Mouse (Mus musculus) liver, postnatal 0 days (tissue): ENCODE results near the gene Krt78. TPM values are rescaled to one million over a fixed set of nuclear protein-coding genes. Genes with fewer than 3 reads are reported as not detected.

Experiments used
- ATAC-seq: fragments of 200-750 bp; cut with Nextera tagmentation; 2 replicates; pipeline ENCODE4 v1.8.0; 2017; ENCODE audit warnings: mild to moderate bottlenecking, moderate library complexity
- DNase-seq: peaks from one replicate; pipeline ENCODE4 v3.0.0-alpha.2; 2016
- H3K27ac ChIP-seq: fragments of 300-500 bp; sonication (generic); 2 replicates; pipeline ENCODE4 v1.5.1; 2014; ENCODE audit warnings: antibody characterized with exemption, moderate library complexity, mild to moderate bottlenecking, low read depth
- H3K27me3 ChIP-seq: fragments of 300-500 bp; sonication (generic); 2 replicates; pipeline ENCODE4 v1.6.1; 2014; ENCODE audit warnings: low read length, control low read depth, mixed read lengths; ENCODE audit not compliant: insufficient read depth
- H3K36me3 ChIP-seq: fragments of 300-500 bp; sonication (generic); replicated peaks from 2 replicates; pipeline ENCODE4 v1.6.1; 2014; ENCODE audit warnings: mild to moderate bottlenecking, control low read depth, low read length, moderate library complexity, mixed read lengths; ENCODE audit not compliant: insufficient read depth
- H3K4me1 ChIP-seq: fragments of 300-500 bp; sonication (generic); 2 replicates; pipeline ENCODE4 v1.6.1; 2014; ENCODE audit warnings: antibody characterized with exemption, mild to moderate bottlenecking, control low read depth; ENCODE audit not compliant: insufficient read depth
- H3K4me2 ChIP-seq: fragments of 300-500 bp; sonication (generic); 2 replicates; pipeline ENCODE4 v1.6.1; 2014; ENCODE audit warnings: low read depth, mild to moderate bottlenecking, low read length, moderate library complexity, mixed read lengths
- H3K4me3 ChIP-seq: fragments of 300-500 bp; sonication (generic); 2 replicates; pipeline ENCODE4 v1.5.1; 2014; ENCODE audit warnings: low read depth, low read length
- H3K9ac ChIP-seq: fragments of 300-500 bp; sonication (generic); replicated peaks from 2 replicates; pipeline ENCODE4 v1.6.1; 2014; ENCODE audit warnings: mild to moderate bottlenecking, moderate library complexity
- H3K9me3 ChIP-seq: fragments of 300-500 bp; sonication (generic); 2 replicates; pipeline ENCODE4 v1.6.1; 2016; ENCODE audit warnings: mild to moderate bottlenecking, control low read depth, low read length, mixed read lengths
- CTCF ChIP-seq: sonication (generic); IDR thresholded peaks from 2 replicates; pipeline ENCODE4 v1.5.1; 2016; ENCODE audit warnings: antibody characterized with exemption, low read depth
- EP300 ChIP-seq: IDR thresholded peaks from 2 replicates; pipeline ENCODE4 v1.6.1; 2016; ENCODE audit warnings: antibody characterized with exemption, low read depth, mild to moderate bottlenecking
- WGBS: fragments of 180-500 bp; shearing (Covaris S2); extraction: QIAGEN DNeasy Blood & Tissue Kit; methylation state at CpG from one replicate; pipeline ENCODE4 v1.1.7; 2014; ENCODE audit not compliant: insufficient replicate concordance; 5-methylcytosine and 5-hydroxymethylcytosine counted together
- polyA plus RNA-seq: library from polyadenylated mRNA; unstranded; fragments of >200 nt; fragmentation: Nextera tagmentation; extraction: Ambion mirVana; gene quantifications from 2 replicates; pipeline ENCODE4 v1.2.1, GENCODE M21; 2015

Krt78 gene
- polyA plus RNA-seq, 1 experiment from 2014 or later: not detected

DNA sequence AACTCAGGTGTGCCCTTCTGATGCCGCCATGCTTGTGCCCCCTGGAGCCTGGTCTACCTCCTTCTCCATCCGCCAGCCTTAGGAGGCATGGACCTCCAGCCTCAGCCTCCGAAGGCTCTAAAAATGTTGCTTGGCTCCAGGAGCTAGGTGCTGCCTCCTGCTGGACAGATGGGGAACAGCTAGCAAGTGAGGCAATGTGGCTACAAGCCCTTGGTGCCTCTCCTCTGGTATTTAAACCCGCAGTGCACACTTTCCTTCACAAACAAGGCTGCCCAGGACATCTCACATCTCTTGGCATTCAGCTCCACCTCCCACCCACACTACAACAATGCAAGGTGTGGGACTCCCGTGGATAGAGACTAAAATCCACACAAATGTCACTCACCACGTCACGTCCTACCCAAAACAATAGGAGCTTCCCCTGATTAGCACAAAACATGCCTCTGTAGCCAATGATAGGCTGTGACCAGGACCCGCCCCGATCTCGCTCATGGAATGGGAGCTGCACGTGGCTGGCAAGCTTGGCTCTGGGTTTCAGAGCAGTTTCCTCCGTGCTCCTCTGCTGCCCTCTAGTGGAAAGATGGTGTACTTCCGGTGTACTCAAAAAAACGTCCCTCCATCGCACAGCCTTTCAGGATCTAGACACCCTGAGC is 30.0 kb upstream of the Krt78 start:
- Histone ChIP-seq H3K36me3 (no peaks in the 10 kb centered on the region), H3K27me3 (no peaks in the 10 kb centered on the region), H3K4me1 (no peaks in the 10 kb centered on the region; the same call in none of the 2 replicates), H3K9me3 (no peaks in the 10 kb centered on the region), H3K9ac (no peak overlapping the region; the same call in 1 of the 2 replicates), H3K4me3 (no peak overlapping the region; the same call in 1 of the 2 replicates), H3K27ac (peak overlapping the region; percentile 66), H3K4me2 (peak overlapping the region; percentile 58)
- ATAC-seq (peak; percentile 97), DNase-seq (peak; percentile 92)
- WGBS: 3% methylated on average over 15 of the region's 15 CpGs
- peak; percentile 96 for TF ChIP-seq CTCF
- 0 out of 2 replicates have a peak, but pooled peaks have one; percentile 50 for TF ChIP-seq EP300

DNA sequence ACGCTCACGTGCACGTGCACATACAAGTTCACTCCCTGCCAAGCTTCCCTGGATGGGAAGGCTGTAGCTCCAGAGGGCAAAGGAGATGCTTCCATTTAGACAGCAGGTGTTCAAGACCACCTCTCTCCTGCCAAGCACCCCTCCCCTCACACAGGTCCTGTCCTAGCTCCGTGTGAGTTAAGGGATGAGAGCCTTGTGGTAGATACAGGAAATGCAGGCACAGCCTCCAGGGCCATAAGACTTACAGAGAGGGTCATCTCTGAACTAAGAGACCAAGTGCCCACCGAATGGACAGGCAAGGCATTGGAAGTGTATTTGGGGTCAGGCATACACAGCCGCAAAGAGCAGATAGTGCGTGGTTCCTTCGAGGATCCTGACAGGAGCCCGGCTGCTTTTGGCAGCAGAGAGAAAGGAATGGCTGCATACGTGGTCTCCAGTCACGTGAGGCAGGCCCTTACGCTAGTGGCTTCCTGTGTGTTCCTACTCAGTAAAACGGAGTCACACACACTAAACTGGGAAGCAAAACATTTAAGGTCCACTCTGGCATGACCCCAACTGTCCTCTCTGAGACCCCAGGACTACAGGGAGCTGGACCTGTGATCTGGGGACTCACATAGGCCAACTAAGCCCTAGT is 29.3 kb upstream of the Krt78 start:
- ATAC-seq (no peak), DNase-seq (no peak)
- H3K9me3 ChIP-seq: no peaks in the 10 kb centered on the region
- no peak overlapping the region for H3K27ac ChIP-seq
- H3K4me3 ChIP-seq: no peak overlapping the region
- no peaks in the 10 kb centered on the region for H3K36me3 ChIP-seq
- peaks cover 6% of the 10 kb centered on the region for H3K4me1 ChIP-seq
- H3K27me3 ChIP-seq: no peaks in the 10 kb centered on the region
- H3K9ac ChIP-seq: no peak overlapping the region
- TF ChIP-seq CTCF: no peak; the same call in 1 of the 2 replicates
- no peak for TF ChIP-seq EP300
- no peak overlapping the region for H3K4me2 ChIP-seq
- WGBS: 69% methylated on average over 13 of the region's 13 CpGs

DNA sequence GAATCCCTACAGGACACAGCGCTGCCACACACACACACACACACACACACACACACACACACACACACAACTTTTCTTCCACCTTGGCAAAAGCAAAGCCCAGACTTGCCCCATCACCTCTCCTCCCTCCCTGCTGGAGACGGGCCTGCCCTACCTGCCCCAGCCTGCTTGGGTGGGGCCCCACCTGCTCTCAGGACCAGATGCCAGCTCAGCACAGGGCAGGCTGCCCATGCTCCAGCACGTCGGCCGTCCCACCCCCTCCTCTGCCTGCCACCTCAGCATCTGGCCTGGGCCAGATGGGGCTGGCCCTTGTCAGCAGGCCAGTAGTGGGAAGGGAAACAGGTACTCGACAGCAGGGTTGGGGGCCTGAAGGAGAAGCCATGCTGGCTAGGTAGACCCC is 26.8 kb upstream of the Krt78 start:
- TF ChIP-seq CTCF (no peak), EP300 (no peak)
- H3K4me3 ChIP-seq: no peak overlapping the region
- H3K27me3 ChIP-seq: no peaks in the 10 kb centered on the region
- no peak overlapping the region for H3K4me2 ChIP-seq
- no peak for ATAC-seq
- DNase-seq: no peak
- 65% methylated on average over 6 of the region's 6 CpGs for WGBS
- H3K36me3 ChIP-seq: no peaks in the 10 kb centered on the region
- no peaks in the 10 kb centered on the region for H3K9me3 ChIP-seq
- H3K27ac ChIP-seq: peak overlapping the region; percentile 31; the same call in 1 of the 2 replicates
- H3K4me1 ChIP-seq: peaks cover 29% of the 10 kb centered on the region
- no peak overlapping the region; the same call in 1 of the 2 replicates for H3K9ac ChIP-seq

DNA sequence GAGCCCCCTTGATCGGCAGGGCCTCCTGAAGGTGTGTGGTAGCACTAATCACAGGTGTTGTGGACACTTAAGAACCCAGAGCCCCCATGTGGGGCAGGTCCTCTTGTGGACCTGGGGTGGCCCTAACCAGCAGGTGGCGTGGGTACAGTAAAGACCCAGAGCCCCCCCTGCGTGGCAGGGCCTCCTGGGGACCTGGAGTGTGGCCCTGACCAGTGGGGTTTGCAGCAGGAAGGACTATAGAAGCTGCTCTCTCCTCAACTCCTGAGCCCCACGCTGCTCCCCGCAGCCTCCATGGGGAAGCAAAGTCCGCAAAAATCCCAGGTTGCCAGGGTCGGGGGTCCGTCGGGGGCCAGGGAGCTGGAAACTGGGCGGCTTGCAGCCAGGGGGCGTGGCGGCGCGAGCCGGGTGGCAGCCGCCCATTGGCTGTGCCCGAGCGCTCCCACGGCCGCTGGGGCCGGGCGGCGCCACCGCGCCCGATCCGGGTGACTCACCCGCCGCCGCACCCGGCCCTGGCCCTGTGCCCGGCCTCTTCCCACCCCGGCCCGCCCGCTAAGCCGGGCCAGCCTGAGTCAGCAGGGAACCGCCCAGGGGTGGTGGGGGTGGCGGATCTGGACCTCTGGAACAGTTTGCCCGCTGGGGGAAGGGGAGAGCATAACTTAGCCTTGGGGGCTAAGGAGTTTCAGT is 23.1 kb upstream of the Krt78 start:
- TF ChIP-seq EP300 (no peak), CTCF (peak; percentile 27; the same call in 1 of the 2 replicates)
- H3K4me1 ChIP-seq: peaks cover 47% of the 10 kb centered on the region
- 4% methylated on average over 31 of the region's 39 CpGs for WGBS

DNA sequence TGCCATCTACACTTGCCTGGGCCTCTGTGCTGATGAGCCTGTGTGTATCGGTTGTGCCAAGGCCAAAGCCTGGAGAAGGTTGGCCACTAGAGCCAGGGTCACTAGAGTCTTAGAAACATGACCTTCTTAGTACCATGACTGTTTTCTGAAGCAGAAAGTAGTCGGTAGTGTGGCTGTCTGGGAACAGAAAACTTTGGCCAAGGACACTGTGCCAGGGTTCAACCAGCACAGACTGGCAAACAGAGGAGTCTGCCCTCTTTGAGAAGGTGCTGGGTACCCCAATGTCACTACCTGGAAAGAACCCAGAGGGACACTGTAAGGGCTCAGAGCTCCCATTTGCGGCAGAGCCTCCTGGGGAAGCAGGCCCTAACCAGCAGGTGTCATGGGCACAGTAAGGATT is 22.6 kb upstream of the Krt78 start:
- DNase-seq (no peak), ATAC-seq (no peak)
- Histone ChIP-seq H3K4me2 (peak overlapping the region; percentile 69), H3K36me3 (no peaks in the 10 kb centered on the region), H3K27me3 (peaks cover 7% of the 10 kb centered on the region; the same call in 1 of the 2 replicates), H3K9ac (peak overlapping the region; percentile 62), H3K4me3 (no peak overlapping the region), H3K9me3 (no peaks in the 10 kb centered on the region), H3K4me1 (peaks cover 47% of the 10 kb centered on the region), H3K27ac (peak overlapping the region; percentile 85)
- TF ChIP-seq CTCF: no peak
- no peak for TF ChIP-seq EP300
- 47% methylated on average over 3 of the region's 3 CpGs for WGBS

More for the DNA sequence above, 23.1 kb upstream of the Krt78 start:
- Histone ChIP-seq H3K9ac (peak overlapping the region; percentile 62), H3K4me3 (peak overlapping the region; percentile 18), H3K9me3 (no peaks in the 10 kb centered on the region), H3K27ac (peak overlapping the region; percentile 85), H3K27me3 (peaks cover 4% of the 10 kb centered on the region; the same call in 1 of the 2 replicates), H3K36me3 (no peaks in the 10 kb centered on the region), H3K4me2 (peak overlapping the region; percentile 69)
- DNase-seq: peak; percentile 96
- peak; percentile 97 for ATAC-seq

DNA sequence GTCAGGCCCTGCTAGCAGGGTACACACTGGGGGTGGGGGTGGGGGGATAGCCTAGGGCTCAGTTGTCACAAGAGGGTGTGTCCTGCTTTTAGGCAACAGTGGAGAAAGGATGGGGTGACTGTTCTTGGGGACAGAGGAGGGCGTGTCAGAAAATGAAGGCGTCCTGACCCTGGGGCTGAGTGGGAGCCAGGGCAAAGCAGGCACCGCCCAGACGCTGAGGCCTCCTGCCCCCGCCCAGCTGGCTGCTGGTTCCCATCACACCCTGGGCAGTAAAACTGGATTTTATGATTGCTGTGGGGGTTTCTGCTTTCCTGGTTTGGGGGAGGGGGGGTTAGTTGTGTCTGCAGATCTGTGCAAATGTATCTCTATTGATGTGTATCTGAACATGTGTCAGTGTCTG is 21.9 kb upstream of the Krt78 start:
- 36% methylated on average over 5 of the region's 5 CpGs for WGBS
- H3K9me3 ChIP-seq: no peaks in the 10 kb centered on the region
- H3K27ac ChIP-seq: peak overlapping the region; percentile 85
- ATAC-seq: peak; percentile 36
- peaks cover 47% of the 10 kb centered on the region for H3K4me1 ChIP-seq
- peak overlapping the region; percentile 35; the same call in 1 of the 2 replicates for H3K4me2 ChIP-seq
- H3K9ac ChIP-seq: no peak overlapping the region
- no peaks in the 10 kb centered on the region for H3K36me3 ChIP-seq
- H3K27me3 ChIP-seq: peaks cover 7% of the 10 kb centered on the region; the same call in 1 of the 2 replicates
- no peak overlapping the region for H3K4me3 ChIP-seq
- no peak for TF ChIP-seq CTCF
- DNase-seq: peak; percentile 69
